Mouse (Mus musculus) hindbrain, embryonic 13.5 days (tissue): ENCODE results near the gene Pex26. TPM values are rescaled to one million over a fixed set of nuclear protein-coding genes. Genes with fewer than 3 reads are reported as not detected.

ENCODE experiments used
- ATAC-seq: fragments of 200-750 bp; cut with Nextera tagmentation; 2 replicates; pipeline ENCODE4 v1.8.0; 2017; ENCODE audit warnings: moderate TSS enrichment; ENCODE audit not compliant: low FRiP score
- H3K27ac ChIP-seq: fragments of 300-500 bp; sonication (generic); 2 replicates; pipeline ENCODE4 v1.5.1; 2015; ENCODE audit warnings: inconsistent platforms, mild to moderate bottlenecking, moderate library complexity
- H3K27me3 ChIP-seq: fragments of 300-500 bp; sonication (generic); 2 replicates; pipeline ENCODE4 v1.6.1; 2015; ENCODE audit warnings: mild to moderate bottlenecking, inconsistent platforms
- H3K36me3 ChIP-seq: fragments of 300-500 bp; sonication (generic); 2 replicates; pipeline ENCODE4 v1.6.1; 2015; ENCODE audit warnings: mild to moderate bottlenecking, inconsistent platforms
- H3K4me1 ChIP-seq: fragments of 300-500 bp; sonication (generic); replicated peaks from 2 replicates; pipeline ENCODE4 v1.6.1; 2015; ENCODE audit warnings: inconsistent platforms
- H3K4me2 ChIP-seq: fragments of 300-500 bp; sonication (generic); 2 replicates; pipeline ENCODE4 v1.6.1; 2015; ENCODE audit warnings: inconsistent platforms, mild to moderate bottlenecking, moderate library complexity
- H3K4me3 ChIP-seq: fragments of 300-500 bp; sonication (generic); 2 replicates; pipeline ENCODE4 v1.5.1; 2015; ENCODE audit warnings: mild to moderate bottlenecking, inconsistent platforms
- H3K9ac ChIP-seq: fragments of 300-500 bp; sonication (generic); 2 replicates; pipeline ENCODE4 v1.6.1; 2015; ENCODE audit warnings: mild to moderate bottlenecking, inconsistent platforms
- H3K9me3 ChIP-seq: fragments of 300-500 bp; sonication (generic); 2 replicates; pipeline ENCODE4 v1.6.1; 2016; ENCODE audit warnings: inconsistent platforms
- WGBS: fragments of 180-500 bp; shearing (Covaris S2); methylation state at CpG from one replicate; pipeline ENCODE4 v1.1.7; 2015; 5-methylcytosine and 5-hydroxymethylcytosine counted together
- polyA plus RNA-seq: library from polyadenylated mRNA; unstranded; fragments of >200 nt; fragmentation: Nextera tagmentation; extraction: Ambion mirVana; gene quantifications from 2 replicates; pipeline ENCODE4 v1.2.1, GENCODE M21; 2015

Pex26 gene
- polyA plus RNA-seq, 1 experiment from 2014 or later, result 13.9 TPM

GRCm38 (mm10) chr6:121226744-121227143 is 43.3 kb downstream of the Pex26 start:
- no peak overlapping the region for H3K4me3 ChIP-seq
- H3K9me3 ChIP-seq, result no peaks in the 10 kb centered on the region
- H3K27me3 ChIP-seq, result no peaks in the 10 kb centered on the region
- no peak overlapping the region for H3K4me2 ChIP-seq
- 89% methylated on average over 2 of the region's 2 CpGs for WGBS
- ATAC-seq, result no peak
- H3K4me1 ChIP-seq, result no peaks in the 10 kb centered on the region
- H3K27ac ChIP-seq, result no peak overlapping the region
- no peaks in the 10 kb centered on the region for H3K36me3 ChIP-seq
- H3K9ac ChIP-seq, result no peak overlapping the region

GRCm38 (mm10) chr6:121228421-121228820 is 45.0 kb downstream of the Pex26 start:
- 77% methylated on average over 8 of the region's 8 CpGs for WGBS
- no peak for ATAC-seq
- no peaks in the 10 kb centered on the region for H3K36me3 ChIP-seq

GRCm38 (mm10) chr6:121232652-121233051 is 49.2 kb downstream of the Pex26 start:
- Histone ChIP-seq H3K9me3 (no peaks in the 10 kb centered on the region), H3K4me3 (no peak overlapping the region), H3K27me3 (no peaks in the 10 kb centered on the region), H3K27ac (no peak overlapping the region), H3K4me1 (no peaks in the 10 kb centered on the region), H3K36me3 (no peaks in the 10 kb centered on the region), H3K4me2 (no peak overlapping the region), H3K9ac (no peak overlapping the region)
- 72% methylated on average over 1 of the region's 1 CpGs for WGBS
- no peak for ATAC-seq

More at GRCm38 (mm10) chr6:121228421-121228820, 45.0 kb downstream of the Pex26 start:
- Histone ChIP-seq H3K27me3 (no peaks in the 10 kb centered on the region), H3K9me3 (no peaks in the 10 kb centered on the region), H3K4me2 (no peak overlapping the region), H3K9ac (no peak overlapping the region), H3K4me3 (no peak overlapping the region), H3K27ac (no peak overlapping the region), H3K4me1 (no peaks in the 10 kb centered on the region)

- Histone ChIP-seq H3K27me3 (no peaks in the 10 kb centered on the region), H3K4me3 (no peak overlapping the region), H3K4me2 (no peak overlapping the region), H3K4me1 (no peaks in the 10 kb centered on the region), H3K9me3 (no peaks in the 10 kb centered on the region), H3K9ac (no peak overlapping the region), H3K27ac (no peak overlapping the region), H3K36me3 (no peaks in the 10 kb centered on the region)
- 97% methylated on average over 2 of the region's 2 CpGs for WGBS
- no peak for ATAC-seq
Measured at GRCm38 (mm10) chr6:121236386-121236785, 52.9 kb downstream of the Pex26 start.

- WGBS, result 97% methylated on average over 4 of the region's 4 CpGs
Measured at GRCm38 (mm10) chr6:121238209-121238608, 54.7 kb downstream of the Pex26 start.

GRCm38 (mm10) chr6:121241780-121242179 is 58.3 kb downstream of the Pex26 start:
- H3K36me3 ChIP-seq, result no peaks in the 10 kb centered on the region
- peaks cover 10% of the 10 kb centered on the region for H3K4me1 ChIP-seq
- H3K9ac ChIP-seq, result no peak overlapping the region
- ATAC-seq, result no peak
- no peak overlapping the region for H3K4me3 ChIP-seq
- 97% methylated on average over 2 of the region's 2 CpGs for WGBS
- peaks cover 13% of the 10 kb centered on the region for H3K27me3 ChIP-seq
- no peaks in the 10 kb centered on the region for H3K9me3 ChIP-seq
- no peak overlapping the region for H3K27ac ChIP-seq
- no peak overlapping the region for H3K4me2 ChIP-seq

More at GRCm38 (mm10) chr6:121238209-121238608, 54.7 kb downstream of the Pex26 start:
- Histone ChIP-seq H3K4me2 (no peak overlapping the region), H3K27me3 (0 out of 2 replicates have a peak, but pooled peaks cover 1% of the 10 kb centered on the region), H3K4me3 (no peak overlapping the region), H3K9ac (no peak overlapping the region), H3K4me1 (no peaks in the 10 kb centered on the region), H3K27ac (no peak overlapping the region), H3K36me3 (no peaks in the 10 kb centered on the region), H3K9me3 (no peaks in the 10 kb centered on the region)
- ATAC-seq, result no peak

GRCm38 (mm10) chr6:121243161-121243560 is 59.7 kb downstream of the Pex26 start:
- Histone ChIP-seq H3K27me3 (peaks cover 26% of the 10 kb centered on the region), H3K4me1 (peaks cover 10% of the 10 kb centered on the region), H3K36me3 (no peaks in the 10 kb centered on the region), H3K9ac (no peak overlapping the region), H3K9me3 (no peaks in the 10 kb centered on the region), H3K27ac (no peak overlapping the region), H3K4me2 (no peak overlapping the region), H3K4me3 (no peak overlapping the region)
- WGBS, result 65% methylated on average over 10 of the region's 10 CpGs
- no peak for ATAC-seq

- peaks cover 10% of the 10 kb centered on the region for H3K4me1 ChIP-seq
- peak within 1 kb of the TSS; percentile 78 for H3K4me2 ChIP-seq
- no peaks in the 10 kb centered on the region for H3K9me3 ChIP-seq
- WGBS, result 10% methylated on average over 35 of the region's 35 CpGs
- H3K4me3 ChIP-seq, result peak within 1 kb of the TSS; percentile 52
- H3K9ac ChIP-seq, result peak within 1 kb of the TSS; percentile 72
- peaks cover 26% of the 10 kb centered on the region for H3K27me3 ChIP-seq
- peak; percentile 91 for ATAC-seq
- H3K36me3 ChIP-seq, result no peaks in the 10 kb centered on the region
- H3K27ac ChIP-seq, result no peak within 1 kb of the TSS
Measured at GRCm38 (mm10) chr6:121245127-121246036, 61.9 kb downstream of the Pex26 start, which contains the start of gene Usp18. TSS of gene Usp18 (plus strand) at chr6:121245906.

GRCm38 (mm10) chr6:121246037-121246361 is 62.5 kb downstream of the Pex26 start:
- H3K27ac ChIP-seq, result no peak overlapping the region
- peak overlapping the region; percentile 72 for H3K9ac ChIP-seq
- peak overlapping the region; percentile 78 for H3K4me2 ChIP-seq
- H3K36me3 ChIP-seq, result no peaks in the 10 kb centered on the region
- peaks cover 10% of the 10 kb centered on the region for H3K4me1 ChIP-seq
- no peaks in the 10 kb centered on the region for H3K9me3 ChIP-seq
- ATAC-seq, result peak; percentile 50; the same call in 1 of the 2 replicates
- peak overlapping the region; percentile 52 for H3K4me3 ChIP-seq
- WGBS, result 12% methylated on average over 4 of the region's 4 CpGs
- peaks cover 26% of the 10 kb centered on the region for H3K27me3 ChIP-seq

Other genes with a start within 250 kb of the Pex26 start
- gene Mical3, start 52.7 kb upstream of the Pex26 start, polyA plus RNA-seq, result 33.8 and 34.5 TPM in 2 replicates
- gene Tuba8, start 27.0 kb downstream of the Pex26 start, polyA plus RNA-seq, result 0.39 and 0.40 TPM in 2 replicates
- 0.96 and 1.0 TPM in 2 replicates for gene Usp18, start 62.2 kb downstream of the Pex26 start, polyA plus RNA-seq
- 35.8 and 36.9 TPM in 2 replicates for gene Slc6a13, start 116.6 kb downstream of the Pex26 start, polyA plus RNA-seq
- gene Slc6a12, start 159.4 kb downstream of the Pex26 start, polyA plus RNA-seq, result 0.27 and 0.44 TPM in 2 replicates